Mouse (Mus musculus): ENCODE data around the gene Tab2.

DNA sequence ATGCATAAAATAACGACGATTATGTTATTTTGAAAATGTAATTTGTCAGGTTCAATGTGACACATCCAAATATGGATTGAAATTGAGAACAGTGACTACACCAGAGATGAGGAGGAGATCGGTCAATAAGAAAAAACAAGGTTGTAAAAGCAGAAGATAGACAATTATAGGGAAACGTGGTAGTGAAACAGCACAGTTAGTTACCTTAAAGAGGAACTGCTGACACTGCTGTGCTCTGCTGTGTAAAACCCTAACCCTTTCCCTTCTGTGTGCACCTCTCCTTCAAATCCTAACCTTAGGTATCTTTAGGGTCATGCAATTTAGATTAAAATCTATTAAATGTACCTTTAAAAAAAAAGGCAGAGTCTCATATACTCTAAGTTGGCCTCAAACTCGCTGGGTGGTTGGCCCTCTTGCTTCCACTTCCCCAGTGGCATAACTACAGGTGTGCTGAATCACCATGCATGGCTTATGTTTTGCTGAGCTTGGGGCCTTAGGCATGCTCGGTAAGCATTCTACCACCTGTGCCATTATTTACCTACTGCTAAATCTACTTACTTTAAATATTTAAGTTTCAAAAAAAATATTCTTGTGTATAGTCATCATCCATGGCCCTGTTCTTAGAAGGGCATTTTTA lies 19.4 kb downstream of the Tab2 start:
- TF ChIP-seq REST (IDR thresholded peaks at IDR 0.05; ENCODE audit: insufficient read depth, insufficient read length): no peak
- TF ChIP-seq MAX (IDR thresholded peaks at IDR 0.05; ENCODE audit: low read depth): no peak
- no peak for TF ChIP-seq E2F4 (IDR thresholded peaks at IDR 0.05; ENCODE audit: insufficient read depth)
- no peak for TF ChIP-seq USF1 (IDR thresholded peaks at IDR 0.05; ENCODE audit: low read depth)
- no peak for TF ChIP-seq POLR2AphosphoS2 (IDR thresholded peaks at IDR 0.05; ENCODE audit: insufficient read length, low read depth)
- TF ChIP-seq POLR2A (IDR thresholded peaks at IDR 0.05; ENCODE audit: insufficient read length, low read depth): no peak
- no peak for TF ChIP-seq TCF3 (IDR thresholded peaks at IDR 0.05; ENCODE audit: insufficient read length, low read depth)
- no peak for TF ChIP-seq MYOD1 (IDR thresholded peaks at IDR 0.05; ENCODE audit: control insufficient read depth in 1 of 3, insufficient read length in 2 of 3, low read depth in 2 of 3)
- TF ChIP-seq CEBPB (IDR thresholded peaks at IDR 0.05; ENCODE audit: insufficient read depth, poor library complexity, severe bottlenecking): no peak
